Mouse (Mus musculus): ENCODE results near the gene Dnajc11.
A peak's percentile ranks its signal among the peaks of the same experiment; 100 is the strongest.

Gene Dnajc11

GRCm38 (mm10) chr4:151933505-151934214, at the start of gene Dnajc11:
Gene Dnajc11, plus strand, starts transcription at chr4:151933691.
- peak; percentile 57 for DNase-seq (ENCODE audit: low spot score)

- no peak for DNase-seq (ENCODE audit: low spot score)
Measured at GRCm38 (mm10) chr4:151893241-151893640, 40.2 kb upstream of the Dnajc11 start.

- DNase-seq (ENCODE audit: low spot score), result no peak
Measured at GRCm38 (mm10) chr4:151894926-151895325, 38.6 kb upstream of the Dnajc11 start.

GRCm38 (mm10) chr4:151895624-151896023, 37.9 kb upstream of the Dnajc11 start:
- DNase-seq (ENCODE audit: low spot score), result no peak

GRCm38 (mm10) chr4:151897069-151897617, 36.3 kb upstream of the Dnajc11 start:
- DNase-seq (ENCODE audit: low spot score), result no peak

GRCm38 (mm10) chr4:151898600-151899245, 34.8 kb upstream of the Dnajc11 start:
- DNase-seq (ENCODE audit: low spot score), result no peak

GRCm38 (mm10) chr4:151899707-151900384, 33.6 kb upstream of the Dnajc11 start:
- DNase-seq (ENCODE audit: low spot score), result no peak

- DNase-seq (ENCODE audit: low spot score), result no peak
Measured at GRCm38 (mm10) chr4:151900735-151901134, 32.8 kb upstream of the Dnajc11 start.

- no peak for DNase-seq (ENCODE audit: low spot score)
Measured at GRCm38 (mm10) chr4:151901422-151901821, 32.1 kb upstream of the Dnajc11 start.

- no peak for DNase-seq (ENCODE audit: low spot score)
Measured at GRCm38 (mm10) chr4:151902046-151902688, 31.3 kb upstream of the Dnajc11 start.

GRCm38 (mm10) chr4:151902689-151903241, 30.7 kb upstream of the Dnajc11 start:
- DNase-seq (ENCODE audit: low spot score), result no peak

GRCm38 (mm10) chr4:151904098-151904497, 29.4 kb upstream of the Dnajc11 start:
- no peak for DNase-seq (ENCODE audit: low spot score)

- DNase-seq (ENCODE audit: low spot score), result no peak
Measured at GRCm38 (mm10) chr4:151905621-151906020, 27.9 kb upstream of the Dnajc11 start.

- no peak for DNase-seq (ENCODE audit: low spot score)
Measured at GRCm38 (mm10) chr4:151907577-151908343, 25.7 kb upstream of the Dnajc11 start.

- DNase-seq (ENCODE audit: low spot score), result no peak
Measured at GRCm38 (mm10) chr4:151908809-151909208, 24.7 kb upstream of the Dnajc11 start.

- no peak for DNase-seq (ENCODE audit: low spot score)
Measured at GRCm38 (mm10) chr4:151916271-151916670, 17.2 kb upstream of the Dnajc11 start.

- DNase-seq (ENCODE audit: low spot score), result no peak
Measured at GRCm38 (mm10) chr4:151919135-151919840, 14.2 kb upstream of the Dnajc11 start.

- DNase-seq (ENCODE audit: low spot score), result no peak
Measured at GRCm38 (mm10) chr4:151919900-151920643, 13.4 kb upstream of the Dnajc11 start.

- DNase-seq (ENCODE audit: low spot score), result no peak
Measured at GRCm38 (mm10) chr4:151922124-151922523, 11.4 kb upstream of the Dnajc11 start.
